Mouse (Mus musculus) spleen, adult 2 months (tissue): ENCODE data around the gene Auh. TPM values are rescaled to one million over a fixed set of nuclear protein-coding genes. Genes with fewer than 3 reads are reported as not detected.

Source experiments
- DNase-seq, 2 experiments: peaks; one replicate each; pipeline versions ENCODE4 v3.0.0 to v3.0.0-alpha.2; 2012 to 2021; ENCODE audit warnings: low spot score in 2 of 2, low read depth in 1 of 2
- H3K27ac ChIP-seq: fragments of 200-500 bp; 2 replicates; pipeline ENCODE4 v1.5.1; 2012; ENCODE audit warnings: low read length, inconsistent platforms; ENCODE audit not compliant: insufficient read depth
- H3K27me3 ChIP-seq: fragments of 200-500 bp; 2 replicates; pipeline ENCODE4 v1.6.1; 2012; ENCODE audit warnings: mild to moderate bottlenecking, moderate library complexity, low read length, inconsistent platforms; ENCODE audit not compliant: control insufficient read depth, insufficient read depth
- H3K36me3 ChIP-seq: fragments of 200-500 bp; 2 replicates; pipeline ENCODE4 v1.6.1; 2012; ENCODE audit warnings: mild to moderate bottlenecking, low read length, inconsistent platforms; ENCODE audit not compliant: control insufficient read depth, insufficient read depth
- H3K4me1 ChIP-seq: fragments of 200-500 bp; 2 replicates; pipeline ENCODE4 v1.6.1; 2011; ENCODE audit warnings: inconsistent platforms; ENCODE audit not compliant: control insufficient read depth, insufficient read depth, insufficient read length
- H3K4me3 ChIP-seq: fragments of 200-500 bp; 2 replicates; pipeline ENCODE4 v1.5.1; 2011; ENCODE audit warnings: mild to moderate bottlenecking, inconsistent platforms; ENCODE audit not compliant: insufficient read depth, insufficient read length; ENCODE audit errors: extremely low read depth
- CTCF ChIP-seq: fragments of 200-500 bp; IDR thresholded peaks from 2 replicates; pipeline ENCODE4 v1.5.1; 2011; ENCODE audit warnings: mild to moderate bottlenecking, inconsistent platforms; ENCODE audit not compliant: insufficient read depth, insufficient read length, insufficient replicate concordance; ENCODE audit errors: extremely low read depth
- POLR2A ChIP-seq: fragments of 200-500 bp; IDR thresholded peaks from 2 replicates; pipeline ENCODE4 v1.6.1; 2011; ENCODE audit warnings: low read depth, low read length, inconsistent platforms
- WGBS: fragments of 180-500 bp; shearing (Covaris S2); methylation state at CpG from one replicate; pipeline ENCODE4 v1.1.7; 2018; 5-methylcytosine and 5-hydroxymethylcytosine counted together
- polyA plus RNA-seq: library from polyadenylated mRNA; depleted of rRNA; stranded (reverse); fragments of >200 nt; gene quantifications from 2 replicates; pipeline ENCODE4 v1.2.3, GENCODE M21; 2012; rRNA removed

Gene Auh
- polyA plus RNA-seq, 1 experiment = 15.0 TPM

DNA sequence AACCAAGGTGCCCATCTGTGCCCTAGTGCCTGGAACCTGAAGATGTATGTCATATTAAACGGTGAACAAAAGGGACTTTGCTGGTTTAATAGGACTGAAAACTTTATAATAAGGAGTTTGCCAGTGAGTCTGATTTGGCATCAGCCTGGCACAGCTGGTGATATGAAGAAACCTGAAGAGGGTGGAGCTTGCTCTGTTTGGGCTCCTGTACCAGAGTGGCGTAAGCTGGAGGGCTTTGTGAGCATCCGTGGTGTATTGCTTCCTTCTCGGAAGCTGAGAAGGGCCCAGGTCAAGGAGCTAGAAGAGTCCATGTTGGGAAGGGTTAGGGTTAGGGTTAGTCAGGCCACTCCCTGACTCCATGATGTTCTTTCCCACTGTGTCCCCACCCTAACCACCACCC is 135.2 kb downstream of the Auh start:
- peaks cover 17% of the 10 kb centered on the region; the same call in 1 of the 2 replicates for H3K4me1 ChIP-seq
- no peaks in the 10 kb centered on the region for H3K27me3 ChIP-seq
- no peak overlapping the region for H3K4me3 ChIP-seq
- WGBS = 57% methylated on average over 4 of the region's 4 CpGs
- TF ChIP-seq POLR2A (no peak), CTCF (no peak)
- DNase-seq = no peak
- H3K27ac ChIP-seq = no peak overlapping the region
- H3K36me3 ChIP-seq = no peaks in the 10 kb centered on the region

DNA sequence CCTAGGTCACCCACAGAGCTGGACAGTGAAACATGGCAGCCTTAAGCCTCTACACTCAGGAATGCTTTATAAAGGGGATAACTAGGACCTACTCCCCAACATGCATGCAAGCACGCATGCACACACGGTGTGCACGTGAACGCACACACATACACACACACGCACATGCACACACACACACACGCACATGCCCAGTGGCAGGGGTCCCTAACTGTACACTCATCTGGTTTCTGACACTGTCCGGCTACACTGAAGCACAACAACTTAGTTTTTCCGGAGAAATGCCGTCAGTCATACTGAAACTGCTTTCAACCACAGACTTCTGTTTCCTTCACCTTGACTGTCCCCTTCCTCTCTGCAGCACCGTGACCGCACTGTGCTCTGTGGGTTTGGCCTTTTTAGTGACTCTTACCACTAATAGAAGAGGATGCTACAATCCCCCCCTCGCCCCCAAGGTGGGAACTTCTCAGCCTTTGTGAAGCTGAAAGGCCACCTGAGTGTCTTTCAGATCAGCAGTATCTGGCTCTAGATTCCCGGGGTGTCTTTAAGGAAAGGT is 136.0 kb downstream of the Auh start:
- H3K36me3 ChIP-seq = no peaks in the 10 kb centered on the region

GRCm38 (mm10) chr13:52792242-52792844 is 137.1 kb downstream of the Auh start:
- H3K27me3 ChIP-seq = no peaks in the 10 kb centered on the region
- DNase-seq = no peak
- no peak overlapping the region for H3K27ac ChIP-seq
- no peak for TF ChIP-seq POLR2A
- TF ChIP-seq CTCF = no peak
- WGBS = 89% methylated on average over 9 of the region's 9 CpGs
- peaks cover 15% of the 10 kb centered on the region; the same call in 1 of the 2 replicates for H3K4me1 ChIP-seq
- H3K36me3 ChIP-seq = no peaks in the 10 kb centered on the region
- H3K4me3 ChIP-seq = no peak overlapping the region

More for the DNA sequence above, 136.0 kb downstream of the Auh start:
- no peak for TF ChIP-seq CTCF
- TF ChIP-seq POLR2A = no peak
- 13% methylated on average over 13 of the region's 13 CpGs for WGBS
- Histone ChIP-seq H3K4me1 (peaks cover 15% of the 10 kb centered on the region; the same call in 1 of the 2 replicates), H3K4me3 (peak overlapping the region; percentile 27; the same call in 1 of the 2 replicates), H3K27me3 (no peaks in the 10 kb centered on the region), H3K27ac (peak overlapping the region; percentile 33)
- DNase-seq = peak; percentile 57 to 63

DNA sequence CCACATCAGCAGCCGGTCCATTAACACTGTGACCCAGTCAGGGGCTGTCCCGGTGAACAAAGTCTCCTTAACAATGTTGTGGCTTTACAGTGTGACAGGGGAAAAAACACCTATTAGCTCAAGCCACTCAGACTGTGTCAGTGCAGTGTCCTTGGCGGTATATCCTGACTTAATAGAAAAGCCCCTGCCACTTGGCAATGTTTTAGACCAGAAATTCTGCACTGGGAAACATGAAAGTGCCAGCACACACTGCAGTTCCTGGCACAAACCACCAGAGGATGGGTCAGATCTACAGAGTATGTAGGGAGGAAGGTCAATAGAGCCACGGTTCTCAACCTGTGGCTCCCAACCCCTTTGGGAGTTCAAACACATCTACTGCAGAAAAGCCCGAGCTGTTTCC is 138.6 kb downstream of the Auh start:
- H3K36me3 ChIP-seq = no peaks in the 10 kb centered on the region
- H3K4me1 ChIP-seq = peaks cover 15% of the 10 kb centered on the region; the same call in 1 of the 2 replicates
- H3K27ac ChIP-seq = no peak overlapping the region
- H3K4me3 ChIP-seq = no peak overlapping the region
- H3K27me3 ChIP-seq = no peaks in the 10 kb centered on the region
- WGBS = 63% methylated on average over 5 of the region's 5 CpGs
- TF ChIP-seq CTCF (no peak), POLR2A (no peak)
- DNase-seq = no peak

Other genes starting within 250 kb of the Auh start
- 1.2 and 1.6 TPM in 2 replicates for gene Nfil3, start 51.4 kb upstream of the Auh start, polyA plus RNA-seq